Mouse (Mus musculus) urinary bladder, adult 18-20 months (tissue): ENCODE results near the gene Zfp428.
"Not testable (repeated sequence)": the region's sequence is repeated elsewhere in the genome, so short reads cannot be mapped to it uniquely, and the experiment has no call there.

ENCODE experiments used
- DNase-seq, 2 experiments: peaks; one replicate each; pipeline ENCODE4 v3.0.0; 2022; ENCODE audit warnings: low spot score in 2 of 2, mixed read lengths in 2 of 2

The Zfp428 gene

GRCm38 (mm10) chr7:24480986-24481473 lies 25.8 kb upstream of the Zfp428 start:
- DNase-seq = peak in 1 of 2 experiments; percentile 35

GRCm38 (mm10) chr7:24481474-24482207 lies 25.2 kb upstream of the Zfp428 start, which contains the start of gene Cadm4:
TSS of gene Cadm4 (plus strand) at chr7:24482023.
- DNase-seq = peak; percentile 68 to 87

- no peak for DNase-seq
Observed at GRCm38 (mm10) chr7:24482208-24483020, 24.4 kb upstream of the Zfp428 start.

GRCm38 (mm10) chr7:24483291-24483690 lies 23.5 kb upstream of the Zfp428 start:
- not testable (repeated sequence) for DNase-seq

GRCm38 (mm10) chr7:24485481-24485880 lies 21.3 kb upstream of the Zfp428 start:
- DNase-seq = no peak

GRCm38 (mm10) chr7:24486654-24487130 lies 20.1 kb upstream of the Zfp428 start:
- no peak for DNase-seq

GRCm38 (mm10) chr7:24487403-24487802 lies 19.4 kb upstream of the Zfp428 start:
- no peak for DNase-seq

- DNase-seq = no peak
Observed at GRCm38 (mm10) chr7:24488303-24488702, 18.5 kb upstream of the Zfp428 start.

- no peak for DNase-seq
Observed at GRCm38 (mm10) chr7:24499856-24500577, 6.8 kb upstream of the Zfp428 start.

GRCm38 (mm10) chr7:24500929-24501328 lies 5.9 kb upstream of the Zfp428 start:
- no peak for DNase-seq

- no peak for DNase-seq
Observed at GRCm38 (mm10) chr7:24501492-24501891, 5.3 kb upstream of the Zfp428 start.

- no peak for DNase-seq
Observed at GRCm38 (mm10) chr7:24504004-24504403, 2.8 kb upstream of the Zfp428 start.

- no peak for DNase-seq
Observed at GRCm38 (mm10) chr7:24504868-24505267, 1.9 kb upstream of the Zfp428 start.

GRCm38 (mm10) chr7:24505447-24506064 lies 1.2 kb upstream of the Zfp428 start:
- DNase-seq = no peak

GRCm38 (mm10) chr7:24506065-24506459 lies 744 bp upstream of the Zfp428 start:
- no peak for DNase-seq

- peak; percentile 25 to 34 for DNase-seq
Observed at GRCm38 (mm10) chr7:24506476-24506837, 349 bp upstream of the Zfp428 start.

GRCm38 (mm10) chr7:24507726-24508114 lies 914 bp downstream of the Zfp428 start:
- no peak for DNase-seq

GRCm38 (mm10) chr7:24512355-24512754 lies 5.5 kb downstream of the Zfp428 start, which contains the start of gene AC161166.1:
TSS of gene AC161166.1 (minus strand) at chr7:24512455.
- no peak for DNase-seq

- DNase-seq = not testable (repeated sequence)
Observed at GRCm38 (mm10) chr7:24516319-24516718, 9.5 kb downstream of the Zfp428 start.

GRCm38 (mm10) chr7:24517077-24517476 lies 10.3 kb downstream of the Zfp428 start:
- no peak for DNase-seq

- DNase-seq = no peak
Observed at GRCm38 (mm10) chr7:24517654-24518053, 10.8 kb downstream of the Zfp428 start.
